Mouse (Mus musculus) midbrain, embryonic 12.5 days (tissue): ENCODE data around the gene Inpp5a. TPM values are rescaled to one million over a fixed set of nuclear protein-coding genes. Genes with fewer than 3 reads are reported as not detected.
A peak's percentile ranks its signal among the peaks of the same experiment; 100 is the strongest.

Source experiments
- ATAC-seq: fragments of 200-750 bp; cut with Nextera tagmentation; 2 replicates; pipeline ENCODE4 v1.8.0; 2017; ENCODE audit warnings: low read depth, moderate TSS enrichment, moderate library complexity; ENCODE audit not compliant: low FRiP score
- H3K27ac ChIP-seq: fragments of 300-500 bp; sonication (generic); replicated peaks from 2 replicates; pipeline ENCODE4 v1.5.1; 2016; ENCODE audit warnings: mild to moderate bottlenecking
- H3K27me3 ChIP-seq: fragments of 300-500 bp; sonication (generic); 2 replicates; pipeline ENCODE4 v1.6.1; 2016; ENCODE audit warnings: mild to moderate bottlenecking
- H3K36me3 ChIP-seq: fragments of 300-500 bp; sonication (generic); 2 replicates; pipeline ENCODE4 v1.6.1; 2016
- H3K4me1 ChIP-seq: fragments of 300-500 bp; sonication (generic); 2 replicates; pipeline ENCODE4 v1.6.1; 2016
- H3K4me2 ChIP-seq: fragments of 300-500 bp; sonication (generic); replicated peaks from 2 replicates; pipeline ENCODE4 v1.6.1; 2016; ENCODE audit warnings: mild to moderate bottlenecking, moderate library complexity
- H3K4me3 ChIP-seq: fragments of 300-500 bp; sonication (generic); 2 replicates; pipeline ENCODE4 v1.5.1; 2016; ENCODE audit warnings: mild to moderate bottlenecking
- H3K9ac ChIP-seq: fragments of 300-500 bp; sonication (generic); replicated peaks from 2 replicates; pipeline ENCODE4 v1.6.1; 2016; ENCODE audit warnings: mild to moderate bottlenecking, moderate library complexity
- H3K9me3 ChIP-seq: fragments of 300-500 bp; sonication (generic); 2 replicates; pipeline ENCODE4 v1.6.1; 2016; ENCODE audit warnings: mild to moderate bottlenecking
- WGBS: fragments of 180-500 bp; shearing (Covaris S2); methylation state at CpG from one replicate; pipeline ENCODE4 v1.1.7; 2016; 5-methylcytosine and 5-hydroxymethylcytosine counted together
- polyA plus RNA-seq: library from polyadenylated mRNA; unstranded; fragments of >200 nt; fragmentation: Nextera tagmentation; extraction: Ambion mirVana; gene quantifications from 2 replicates; pipeline ENCODE4 v1.2.1, GENCODE M21; 2016

Inpp5a gene
- polyA plus RNA-seq, 1 experiment from 2014 or later, result 24.8 TPM

DNA sequence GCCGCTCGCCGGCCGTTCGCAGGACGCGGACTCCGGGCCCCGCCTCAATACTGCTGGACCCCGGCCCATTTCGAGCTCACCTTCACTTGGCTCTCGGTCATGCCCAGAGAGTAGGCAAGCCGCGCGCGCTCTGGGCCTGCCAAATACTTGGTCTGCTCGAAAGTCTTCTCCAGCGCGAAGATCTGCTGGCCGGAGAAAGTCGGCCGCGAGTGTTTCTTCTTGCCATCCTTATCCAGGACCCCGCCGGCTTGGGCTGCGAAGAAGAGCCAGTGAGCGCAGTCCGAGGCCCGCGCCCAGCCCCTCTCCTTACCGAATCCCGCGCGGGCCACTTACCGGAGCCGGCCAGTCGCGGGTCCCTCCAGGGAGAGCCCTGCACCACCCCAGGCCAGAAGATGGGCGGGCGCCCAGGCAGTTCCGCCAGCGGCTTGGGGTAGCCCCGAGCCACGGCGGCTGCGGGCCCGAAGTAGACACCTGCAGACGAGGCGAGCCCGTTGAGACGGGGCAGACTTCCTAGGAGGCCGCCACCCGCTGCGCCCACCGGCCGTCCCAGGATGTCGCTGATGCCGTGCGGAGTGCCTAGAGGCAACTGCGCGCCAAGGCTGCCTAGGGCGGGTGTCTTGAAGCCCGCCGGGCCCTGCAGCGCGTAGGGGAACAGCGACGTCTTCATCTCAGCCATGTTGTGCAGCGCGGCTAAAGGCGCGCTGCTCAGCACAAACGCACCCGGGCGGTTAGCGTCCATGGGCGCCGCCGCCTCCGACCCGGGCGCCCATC lies 193.1 kb downstream of the Inpp5a start:
- peak overlapping the region; percentile 42 for H3K9ac ChIP-seq
- peaks cover 37% of the 10 kb centered on the region for H3K4me1 ChIP-seq
- H3K27me3 ChIP-seq, result peaks cover 100% of the 10 kb centered on the region
- H3K9me3 ChIP-seq, result no peaks in the 10 kb centered on the region
- ATAC-seq, result peak; percentile 55
- peak overlapping the region; percentile 61 for H3K4me2 ChIP-seq
- WGBS, result under 1% methylated on average over 82 of the region's 82 CpGs
- H3K36me3 ChIP-seq, result 0 out of 2 replicates have a peak, but pooled peaks cover 4% of the 10 kb centered on the region
- peak overlapping the region; percentile 16; the same call in 1 of the 2 replicates for H3K27ac ChIP-seq
- peak overlapping the region; percentile 47 for H3K4me3 ChIP-seq

DNA sequence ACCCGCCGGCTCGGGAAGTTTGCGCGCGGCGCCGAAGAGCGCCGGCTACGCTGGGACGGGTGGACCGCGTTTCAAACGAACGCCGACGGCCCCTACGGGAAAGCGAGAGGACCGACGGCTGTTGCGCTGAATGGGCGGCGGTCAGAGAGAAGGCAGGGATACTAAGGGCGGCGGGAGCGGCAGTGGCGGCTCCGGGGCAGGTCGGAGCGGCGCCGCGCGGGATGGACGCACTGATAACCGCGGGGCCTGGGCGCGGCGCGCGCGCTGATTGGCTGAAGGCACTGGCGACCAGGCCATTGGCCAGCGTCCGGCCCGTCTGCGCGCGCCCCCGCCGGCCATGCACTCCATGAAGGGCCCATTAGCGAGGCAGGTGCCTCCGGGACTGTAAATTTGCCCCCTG lies 193.7 kb downstream of the Inpp5a start, which contains the start of gene Nkx6-2:
Gene Nkx6-2 (minus strand): TSS at position 203 of the 400 bp plus-strand sequence.
- under 1% methylated on average over 46 of the region's 56 CpGs for WGBS
- Histone ChIP-seq H3K27me3 (peaks cover 100% of the 10 kb centered on the region), H3K4me2 (peak within 1 kb of the TSS; percentile 61), H3K27ac (peak within 1 kb of the TSS; percentile 16; the same call in 1 of the 2 replicates), H3K4me3 (peak within 1 kb of the TSS; percentile 47), H3K4me1 (peaks cover 37% of the 10 kb centered on the region), H3K9me3 (no peaks in the 10 kb centered on the region), H3K36me3 (0 out of 2 replicates have a peak, but pooled peaks cover 4% of the 10 kb centered on the region), H3K9ac (peak within 1 kb of the TSS; percentile 42)
- peak; percentile 79 for ATAC-seq

DNA sequence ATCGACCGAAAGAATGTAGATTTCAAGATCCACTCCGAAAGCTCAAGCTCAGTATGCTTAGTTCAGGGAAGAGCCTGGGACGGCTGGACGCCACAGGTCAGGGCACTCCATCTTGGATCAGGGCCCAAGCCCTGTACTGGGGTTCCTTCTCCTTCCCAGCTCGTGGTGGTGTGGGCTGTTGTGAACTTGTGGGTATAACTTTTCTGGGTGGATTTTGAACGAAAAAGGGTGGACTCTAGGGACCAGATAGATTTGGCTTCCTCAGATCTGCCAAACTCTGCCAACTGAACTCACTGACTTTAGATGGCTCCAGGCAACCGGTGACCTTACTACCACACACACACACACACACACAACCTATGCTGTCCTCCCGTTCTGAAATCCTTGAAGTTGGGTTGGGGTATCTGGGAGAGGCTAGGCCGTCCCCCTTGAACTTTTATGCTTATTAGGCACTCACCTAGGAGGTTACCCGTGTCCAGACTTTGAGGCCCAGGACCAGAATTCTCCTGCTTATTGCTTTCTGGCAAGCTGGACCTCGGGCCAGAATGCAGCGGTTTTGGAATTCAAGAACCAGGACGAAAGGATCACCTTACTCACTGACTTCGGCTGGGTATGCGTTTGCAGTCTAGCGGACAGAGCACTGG lies 194.3 kb downstream of the Inpp5a start:
- no peak for ATAC-seq
- Histone ChIP-seq H3K4me2 (peak overlapping the region; percentile 61), H3K9ac (no peak overlapping the region), H3K9me3 (no peaks in the 10 kb centered on the region), H3K27ac (no peak overlapping the region), H3K36me3 (0 out of 2 replicates have a peak, but pooled peaks cover 4% of the 10 kb centered on the region), H3K27me3 (peaks cover 100% of the 10 kb centered on the region), H3K4me3 (peak overlapping the region; percentile 47; the same call in 1 of the 2 replicates), H3K4me1 (peaks cover 37% of the 10 kb centered on the region)
- WGBS, result 11% methylated on average over 17 of the region's 17 CpGs

DNA sequence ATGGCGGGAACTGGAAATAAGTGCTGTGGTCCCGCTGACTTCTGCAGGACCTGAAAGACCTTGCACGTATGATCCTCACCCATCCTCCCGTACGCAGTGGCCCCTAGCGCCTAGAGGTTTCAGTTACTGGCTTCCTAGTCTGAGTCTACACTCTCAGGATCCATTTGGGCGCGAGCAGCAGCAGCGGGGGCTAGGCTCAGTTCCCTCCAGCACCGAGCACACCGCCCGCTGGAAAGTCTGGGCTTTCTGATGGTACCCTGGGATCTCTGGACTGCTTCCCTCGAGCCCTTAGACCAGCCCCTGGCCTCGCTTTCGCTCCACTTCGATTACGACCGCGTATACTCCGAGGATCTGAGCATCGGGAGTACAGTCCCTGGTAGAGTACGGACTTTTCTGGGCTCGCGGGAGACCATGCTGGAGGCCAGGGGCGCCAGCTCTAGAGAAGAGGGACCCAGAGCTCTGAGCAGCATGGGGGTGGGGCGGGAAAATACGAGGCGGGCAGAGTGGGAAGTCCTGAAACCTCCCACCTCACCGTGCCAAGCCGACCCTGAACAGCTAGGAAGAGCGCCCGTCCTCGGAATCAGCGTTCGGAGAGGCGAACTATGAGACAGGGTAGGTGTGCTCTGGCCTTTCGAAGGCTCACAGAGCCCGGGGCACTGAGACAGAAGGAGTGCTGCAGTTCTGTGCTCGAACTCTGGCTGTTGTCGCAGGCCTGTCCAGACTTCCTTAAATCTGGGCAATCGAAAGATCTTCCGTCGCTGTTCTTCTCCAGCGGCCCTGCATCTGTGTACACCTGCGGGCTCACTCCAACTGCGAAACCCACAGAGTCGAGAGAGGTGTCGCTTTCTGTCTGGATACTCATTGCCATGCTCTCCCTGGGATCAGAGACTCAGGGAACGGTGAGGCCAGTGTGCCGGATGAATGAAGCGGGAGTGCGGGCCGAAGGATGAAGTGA lies 195.6 kb downstream of the Inpp5a start:
- peaks cover 37% of the 10 kb centered on the region for H3K4me1 ChIP-seq
- ATAC-seq, result no peak
- 1% methylated on average over 53 of the region's 53 CpGs for WGBS
- peak overlapping the region; percentile 22 for H3K4me3 ChIP-seq
- peak overlapping the region; percentile 27 for H3K4me2 ChIP-seq
- H3K36me3 ChIP-seq, result no peaks in the 10 kb centered on the region
- no peak overlapping the region for H3K9ac ChIP-seq
- peaks cover 100% of the 10 kb centered on the region for H3K27me3 ChIP-seq
- H3K9me3 ChIP-seq, result no peaks in the 10 kb centered on the region
- no peak overlapping the region for H3K27ac ChIP-seq

DNA sequence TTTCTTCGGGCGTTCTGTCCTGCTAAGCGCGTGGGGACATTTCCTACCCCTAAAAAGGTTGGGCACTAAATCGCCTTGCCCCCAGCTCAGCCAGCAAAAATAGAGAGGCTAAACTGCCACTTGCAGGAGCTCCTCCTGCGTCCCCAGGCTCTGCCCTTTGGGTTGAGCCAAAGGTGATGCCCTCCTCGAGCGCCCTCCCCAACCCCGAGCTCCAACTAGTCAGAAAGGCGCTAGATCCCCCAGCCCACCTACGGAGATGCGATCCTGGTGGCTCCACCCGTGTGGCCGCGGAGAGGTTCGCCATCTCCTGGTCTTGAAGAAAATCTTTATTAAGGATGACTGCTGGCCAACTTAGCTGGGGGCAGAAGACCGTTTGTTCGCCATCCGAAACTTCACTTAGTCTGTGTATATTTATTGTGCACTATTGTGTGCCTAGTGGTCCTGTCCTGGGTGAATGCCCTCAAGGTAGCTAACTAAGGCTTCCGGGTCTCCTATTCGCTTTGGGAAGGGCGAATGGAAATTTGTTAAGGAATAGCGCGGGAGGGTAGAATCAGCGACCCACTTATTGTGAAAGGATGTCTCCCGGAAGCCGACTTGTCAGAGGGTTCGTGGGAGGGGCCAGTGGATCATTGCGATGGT lies 196.4 kb downstream of the Inpp5a start:
- H3K36me3 ChIP-seq, result no peaks in the 10 kb centered on the region
- H3K4me2 ChIP-seq, result peak overlapping the region; percentile 27; the same call in 1 of the 2 replicates
- no peak overlapping the region for H3K27ac ChIP-seq

DNA sequence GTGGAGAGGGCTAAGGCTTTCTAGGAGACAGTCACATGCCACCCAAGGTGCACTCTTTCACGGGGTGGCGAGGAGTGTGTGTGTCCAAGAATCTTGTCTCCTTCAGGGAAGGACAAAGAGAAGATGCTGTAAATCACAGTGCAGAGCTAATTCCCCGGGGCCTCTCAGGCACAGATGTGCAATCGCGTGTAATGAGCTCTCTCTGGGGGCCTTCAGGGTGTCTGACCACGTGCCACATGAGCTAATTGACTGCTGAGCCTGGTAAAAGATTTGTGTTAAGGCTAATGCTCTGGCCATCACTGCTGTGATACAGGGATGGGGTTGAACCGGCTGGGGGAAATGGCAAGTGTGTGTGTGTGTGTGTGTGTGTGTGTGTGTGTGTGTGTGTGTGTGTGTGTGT lies 199.0 kb downstream of the Inpp5a start:
- Histone ChIP-seq H3K4me3 (no peak overlapping the region), H3K9me3 (no peaks in the 10 kb centered on the region), H3K36me3 (no peaks in the 10 kb centered on the region), H3K4me2 (no peak overlapping the region), H3K9ac (no peak overlapping the region), H3K27ac (no peak overlapping the region), H3K4me1 (peaks cover 19% of the 10 kb centered on the region), H3K27me3 (peaks cover 88% of the 10 kb centered on the region)
- 27% methylated on average over 7 of the region's 7 CpGs for WGBS
- ATAC-seq, result no peak

More for the DNA sequence above, 196.4 kb downstream of the Inpp5a start:
- H3K9me3 ChIP-seq, result no peaks in the 10 kb centered on the region
- H3K27me3 ChIP-seq, result peaks cover 100% of the 10 kb centered on the region
- WGBS, result 2% methylated on average over 29 of the region's 29 CpGs
- peak overlapping the region; percentile 22 for H3K4me3 ChIP-seq
- no peak for ATAC-seq
- H3K4me1 ChIP-seq, result peaks cover 37% of the 10 kb centered on the region
- no peak overlapping the region for H3K9ac ChIP-seq

DNA sequence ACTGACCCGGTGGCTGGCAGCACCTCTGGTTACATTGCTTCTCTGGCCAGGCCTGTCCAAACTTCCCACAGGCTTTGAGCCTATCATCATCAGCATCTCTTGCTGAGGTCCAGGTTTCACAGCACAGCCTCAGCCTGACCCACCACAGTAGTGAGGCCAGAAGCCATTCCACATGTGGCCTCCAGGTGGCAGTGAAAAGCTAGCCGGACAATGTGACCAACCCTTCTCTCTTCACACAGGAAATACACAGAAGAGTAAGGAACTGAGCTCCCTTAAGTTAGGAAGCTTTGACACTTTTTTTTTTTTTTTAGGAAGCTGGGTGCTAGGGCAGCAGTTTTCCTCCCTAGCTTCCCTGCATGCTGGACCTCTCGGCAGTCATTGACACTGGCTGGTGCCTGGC lies 201.4 kb downstream of the Inpp5a start:
- WGBS, result 27% methylated on average over 3 of the region's 3 CpGs
- Histone ChIP-seq H3K36me3 (no peaks in the 10 kb centered on the region), H3K4me3 (no peak overlapping the region), H3K9me3 (no peaks in the 10 kb centered on the region), H3K27me3 (peaks cover 85% of the 10 kb centered on the region), H3K27ac (no peak overlapping the region), H3K4me2 (no peak overlapping the region), H3K4me1 (peaks cover 6% of the 10 kb centered on the region; the same call in 1 of the 2 replicates), H3K9ac (no peak overlapping the region)
- 0 out of 2 replicates have a peak, but pooled peaks have one; percentile 38 for ATAC-seq

DNA sequence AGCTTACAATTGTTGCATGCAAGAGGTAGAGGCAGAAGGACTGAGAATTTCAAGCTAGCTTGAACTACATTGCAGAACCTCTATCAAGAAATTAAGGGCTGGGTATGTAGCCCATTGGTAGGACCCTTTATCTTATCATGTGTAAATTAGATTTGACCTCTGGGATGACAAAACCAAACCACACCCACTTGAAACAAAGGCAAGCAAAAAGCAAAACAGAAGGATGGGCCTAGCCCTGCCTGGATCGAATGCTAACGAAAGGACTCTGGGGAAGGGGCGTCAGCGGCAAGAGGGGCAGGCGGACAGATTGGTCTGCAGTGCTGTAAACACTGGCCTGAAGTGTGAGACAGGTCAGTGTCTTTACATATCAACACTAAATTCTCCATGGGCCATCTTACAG lies 202.4 kb downstream of the Inpp5a start:
- H3K4me2 ChIP-seq, result no peak overlapping the region
- ATAC-seq, result no peak
- H3K27me3 ChIP-seq, result peaks cover 81% of the 10 kb centered on the region
- H3K9me3 ChIP-seq, result no peaks in the 10 kb centered on the region
- no peak overlapping the region for H3K4me3 ChIP-seq
- WGBS, result 90% methylated on average over 5 of the region's 5 CpGs
- H3K9ac ChIP-seq, result no peak overlapping the region
- H3K36me3 ChIP-seq, result no peaks in the 10 kb centered on the region
- H3K27ac ChIP-seq, result no peak overlapping the region
- no peaks in the 10 kb centered on the region for H3K4me1 ChIP-seq

DNA sequence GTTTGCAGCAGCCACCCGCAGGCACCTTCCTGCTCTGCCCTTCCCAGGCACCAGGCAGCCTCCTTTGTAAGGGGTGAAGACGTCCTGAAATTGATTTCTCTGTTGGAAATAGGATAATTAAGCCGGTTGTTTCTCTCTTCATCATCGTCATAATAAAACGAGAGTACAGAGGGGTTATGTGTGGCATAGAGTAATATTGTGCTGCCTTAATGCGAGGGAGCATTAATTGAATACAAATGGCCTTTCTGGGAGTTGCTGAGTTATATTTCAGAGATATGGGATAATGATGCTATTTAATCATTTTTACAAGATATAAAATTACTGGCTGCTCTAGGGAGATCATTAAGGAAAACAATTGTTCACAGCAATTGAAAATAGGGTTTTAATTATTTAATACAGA lies 206.4 kb downstream of the Inpp5a start:
- WGBS, result 76% methylated on average over 6 of the region's 6 CpGs
- H3K36me3 ChIP-seq, result no peaks in the 10 kb centered on the region
- ATAC-seq, result no peak
- no peaks in the 10 kb centered on the region for H3K4me1 ChIP-seq
- peaks cover 57% of the 10 kb centered on the region for H3K27me3 ChIP-seq
- H3K9ac ChIP-seq, result no peak overlapping the region
- H3K4me2 ChIP-seq, result no peak overlapping the region
- H3K9me3 ChIP-seq, result no peaks in the 10 kb centered on the region
- H3K4me3 ChIP-seq, result no peak overlapping the region
- no peak overlapping the region for H3K27ac ChIP-seq

DNA sequence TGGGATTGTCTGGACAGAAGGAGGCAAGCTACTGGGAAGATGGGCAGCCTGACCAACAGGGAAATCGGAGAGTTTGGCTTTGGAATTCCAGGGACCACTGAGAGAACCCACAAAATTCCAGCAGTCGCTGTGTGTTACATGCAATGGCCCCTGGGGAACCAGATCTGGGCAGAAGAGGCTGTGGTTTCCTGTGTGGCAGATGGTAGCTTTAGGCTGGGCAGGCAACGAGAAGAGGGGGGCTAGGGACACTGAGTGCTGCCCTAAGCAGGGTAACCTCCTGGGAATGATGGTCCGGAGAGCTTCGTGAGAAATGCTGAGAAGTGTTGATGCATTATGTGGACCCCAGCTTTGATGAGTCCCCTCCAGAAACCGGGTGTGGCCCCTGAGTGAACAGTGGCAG lies 207.0 kb downstream of the Inpp5a start:
- ATAC-seq, result no peak
- 72% methylated on average over 6 of the region's 6 CpGs for WGBS
- Histone ChIP-seq H3K9me3 (no peaks in the 10 kb centered on the region), H3K4me3 (no peak overlapping the region), H3K27ac (no peak overlapping the region), H3K4me1 (no peaks in the 10 kb centered on the region), H3K27me3 (peaks cover 61% of the 10 kb centered on the region), H3K36me3 (no peaks in the 10 kb centered on the region), H3K9ac (no peak overlapping the region), H3K4me2 (no peak overlapping the region)

DNA sequence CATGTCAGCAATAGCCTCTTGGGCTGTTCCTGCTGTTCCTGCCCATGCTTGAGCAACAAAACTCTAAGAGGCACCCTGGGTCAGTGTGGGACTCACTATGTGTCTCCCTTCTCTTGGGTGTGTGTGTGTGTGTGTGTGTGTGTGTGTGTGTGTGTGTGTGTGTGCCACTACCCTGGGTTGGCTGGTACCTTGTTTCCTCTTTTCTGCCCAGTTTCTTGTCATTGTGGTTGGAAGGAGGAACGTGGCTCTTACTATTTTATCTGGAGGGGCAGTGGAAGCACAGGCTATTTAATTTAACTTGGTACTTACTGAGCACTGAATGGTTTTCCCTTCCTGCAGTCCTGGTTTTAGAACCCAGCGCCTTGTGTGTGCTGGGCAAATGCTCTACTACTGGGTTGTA lies 221.4 kb downstream of the Inpp5a start:
- Histone ChIP-seq H3K9me3 (no peaks in the 10 kb centered on the region), H3K9ac (no peak overlapping the region), H3K27ac (no peak overlapping the region), H3K4me2 (no peak overlapping the region), H3K4me1 (no peaks in the 10 kb centered on the region), H3K4me3 (no peak overlapping the region), H3K27me3 (peaks cover 35% of the 10 kb centered on the region), H3K36me3 (no peaks in the 10 kb centered on the region)
- WGBS, result 85% methylated on average over 2 of the region's 2 CpGs
- no peak for ATAC-seq
